Mouse (Mus musculus) cerebellum, adult 2 months (tissue): ENCODE measurements around the gene Tmem120a.

Source experiments
- CTCF ChIP-seq: fragments of 200-500 bp; IDR thresholded peaks from 2 replicates; pipeline ENCODE4 v1.5.1; 2011; ENCODE audit warnings: low read depth, mild to moderate bottlenecking, control low read depth, low read length, moderate library complexity, borderline replicate concordance; ENCODE audit not compliant: insufficient read depth
- POLR2A ChIP-seq: fragments of 200-500 bp; IDR thresholded peaks from 2 replicates; pipeline ENCODE4 v1.6.1; 2011; ENCODE audit warnings: low read length, control low read depth, borderline replicate concordance; ENCODE audit not compliant: insufficient read depth

GRCm38 (mm10) chr5:135719586-135720120 is 24.6 kb downstream of the Tmem120a start:
- TF ChIP-seq CTCF (no peak), POLR2A (no peak)
